Comparison of ENCODE assay signal across 9 mouse cellular contexts in the genomic region with DNA sequence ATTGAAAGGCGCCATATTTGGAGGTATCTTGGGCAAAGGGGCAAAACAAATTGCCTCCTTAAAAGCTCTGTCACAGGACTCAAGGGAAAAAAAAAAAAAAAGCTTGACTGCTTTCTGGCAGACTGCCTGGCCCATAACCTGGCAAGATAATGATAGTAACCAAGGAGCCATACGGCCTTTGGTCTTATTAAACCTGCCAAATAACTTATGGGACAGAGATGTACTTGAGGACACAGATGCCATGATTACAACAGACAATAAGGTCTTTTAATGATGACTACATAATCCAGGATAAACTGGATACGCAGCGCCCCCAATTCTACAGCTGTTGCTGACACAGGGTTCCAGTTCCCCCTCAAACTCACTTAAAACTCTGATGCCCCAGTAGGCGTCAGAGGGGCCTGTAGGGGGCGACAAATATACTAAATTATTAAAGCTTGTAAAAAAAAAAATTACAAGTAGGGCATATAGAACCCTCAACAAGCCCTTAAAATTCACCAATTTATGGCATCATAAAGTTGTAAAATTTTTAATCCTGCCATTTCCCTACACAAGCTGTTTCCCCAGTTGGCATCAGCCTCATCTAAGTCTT. TPM values are rescaled to one million over a fixed set of nuclear protein-coding genes. Genes with fewer than 3 reads are reported as not detected.
A peak's percentile ranks its signal among the peaks of the same experiment; 100 is the strongest.
DNase-seq lines count a peak whose midpoint lies in the region; ATAC-seq and TF ChIP-seq lines count a peak whose summit lies in the region.
"Had no signal": no experiment of that assay in that cellular context is flagged by ENCODE, and none has a peak within 500 bp of the region (broad histone marks: within the 10 kb centered on the region; RNA-seq: fewer than 3 reads in every experiment).

No protein-coding gene starts in this region.

- H3K36me3 ChIP-seq in midbrain, postnatal 0 days (ENCODE audit: insufficient read depth, low read length): no peaks in the 10 kb centered on the region
- H3K36me3 ChIP-seq in midbrain, embryonic 16.5 days (ENCODE audit: control insufficient read depth, insufficient read depth, low read length): no peaks in the 10 kb centered on the region

- no peak overlapping the region for H3K27ac ChIP-seq in midbrain, postnatal 0 days (ENCODE audit: low read depth, low read length)
- H3K27ac ChIP-seq in midbrain, embryonic 16.5 days (ENCODE audit: low read length): no peak overlapping the region
- no peak overlapping the region for H3K27ac ChIP-seq in cerebellum, adult 2 months (ENCODE audit: insufficient read depth, low read length)

- WGBS in midbrain, postnatal 0 days: 51% methylated on average over 6 of the region's 6 CpGs
- WGBS in midbrain, embryonic 16.5 days: 51% methylated on average over 6 of the region's 6 CpGs
- WGBS in cerebellum, adult 2 months: 31% methylated on average over 6 of the region's 6 CpGs

- no peaks in the 10 kb centered on the region for H3K4me1 ChIP-seq in midbrain, postnatal 0 days (ENCODE audit: insufficient read depth, low read length)
- H3K4me1 ChIP-seq in midbrain, embryonic 16.5 days (ENCODE audit: control insufficient read depth, insufficient read depth, low read length): no peaks in the 10 kb centered on the region
- no peaks in the 10 kb centered on the region for H3K4me1 ChIP-seq in cerebellum, adult 2 months (ENCODE audit: control insufficient read depth, insufficient read depth, low read length)
- H3K4me1 ChIP-seq: megakaryocyte, embryonic 14.5 days had no signal

- no peak for TF ChIP-seq POLR2A in cerebellum, adult 2 months (IDR thresholded peaks at IDR 0.05; ENCODE audit: borderline replicate concordance, insufficient read depth, low read length)

- no peaks in the 10 kb centered on the region for H3K27me3 ChIP-seq in midbrain, postnatal 0 days (ENCODE audit: insufficient read depth, low read length)
- no peaks in the 10 kb centered on the region for H3K27me3 ChIP-seq in midbrain, embryonic 16.5 days (ENCODE audit: control insufficient read depth, insufficient read depth, low read depth, low read length)
- H3K27me3 ChIP-seq in cerebellum, adult 2 months (ENCODE audit: control insufficient read depth, insufficient read depth, low read length): no peaks in the 10 kb centered on the region

- 0 out of 2 replicates have a peak, but pooled peaks have one; percentile 7 for TF ChIP-seq CTCF in midbrain, postnatal 0 days (IDR thresholded peaks at IDR 0.05)
- peak; percentile 19; the same call in 1 of the 2 replicates for TF ChIP-seq CTCF in cerebellum, adult 2 months (IDR thresholded peaks at IDR 0.05; ENCODE audit: borderline replicate concordance, insufficient read depth, low read depth, low read length)

- H3K9ac ChIP-seq in midbrain, postnatal 0 days (replicated peaks; ENCODE audit: low read length, poor library complexity, severe bottlenecking): no peak overlapping the region
- no peak overlapping the region for H3K9ac ChIP-seq in midbrain, embryonic 16.5 days (ENCODE audit: low read depth, low read length)

- no peak for ATAC-seq in midbrain, postnatal 0 days (ENCODE audit: low FRiP score)
- ATAC-seq in midbrain, embryonic 16.5 days: no peak
- ATAC-seq in frontal cortex, adult (ENCODE audit: low TSS enrichment): no peak

- H3K4me3 ChIP-seq in midbrain, postnatal 0 days (ENCODE audit: low read depth, low read length): no peak overlapping the region
- no peak overlapping the region for H3K4me3 ChIP-seq in midbrain, embryonic 16.5 days (ENCODE audit: low read depth, low read length)
- no peak overlapping the region for H3K4me3 ChIP-seq in cerebellum, adult 2 months (replicated peaks; ENCODE audit: insufficient read depth, low read depth, low read length)
- H3K4me3 ChIP-seq: megakaryocyte, embryonic 14.5 days had no signal

- no peak overlapping the region for H3K4me2 ChIP-seq in midbrain, postnatal 0 days (ENCODE audit: low read depth, low read length, poor library complexity, severe bottlenecking)
- no peak overlapping the region for H3K4me2 ChIP-seq in midbrain, embryonic 16.5 days (ENCODE audit: low read length)

- H3K9me3 ChIP-seq in midbrain, postnatal 0 days (ENCODE audit: low read length): no peaks in the 10 kb centered on the region; the same call in 1 of the 2 replicates
- no peaks in the 10 kb centered on the region for H3K9me3 ChIP-seq in midbrain, embryonic 16.5 days (replicated peaks; ENCODE audit: control insufficient read depth, low read length, poor library complexity, severe bottlenecking)

- peak; percentile 16 to 75 for DNase-seq in adrenal gland, adult (ENCODE audit: inconsistent age in 2 of 2, low spot score in 1 of 2)
- no peak for DNase-seq in adrenal gland, postnatal 4 days (ENCODE audit: low spot score in 2 of 2)
- peak; percentile 24 for DNase-seq in midbrain, postnatal 0 days (ENCODE audit: low spot score)
- DNase-seq in cerebellum, adult 2 months: peak; percentile 30 to 33
- peak; percentile 1 to 17 for DNase-seq in kidney, adult 8-10 months
- peak; percentile 62 for DNase-seq in retina, embryonic 14.5 days (ENCODE audit: low spot score)

RNA-seq across cellular contexts. Expression of gene Snapc3, which starts 33.5 kb away (rescaled TPM):
- total RNA-seq in adrenal gland, postnatal 4 days (2021): 10 to 100 TPM; 33.4 to 39.2 TPM
- 38.0 and 40.5 TPM in 2 replicates for total RNA-seq in midbrain, postnatal 0 days (2014; rRNA removed)
- 33.3 and 33.9 TPM in 2 replicates for polyA plus RNA-seq in midbrain, postnatal 0 days (2015; fragmentation: Nextera tagmentation; extraction: Ambion mirVana)
- polyA plus RNA-seq in midbrain, embryonic 16.5 days (2015; fragmentation: Nextera tagmentation; extraction: Ambion mirVana): 64.9 and 75.5 TPM in 2 replicates
- 36.6 and 38.0 TPM in 2 replicates for polyA plus RNA-seq in cerebellum, adult 2 months (2012; rRNA removed)

RNA-seq across cellular contexts. Expression of gene Ttc39b, which starts 59.9 kb away (rescaled TPM):
- total RNA-seq in adrenal gland, postnatal 4 days (2021): 10 to 100 TPM; 16.7 to 22.3 TPM
- total RNA-seq in midbrain, postnatal 0 days (2014; rRNA removed): 14.7 and 16.4 TPM in 2 replicates
- polyA plus RNA-seq in midbrain, postnatal 0 days (2015; fragmentation: Nextera tagmentation; extraction: Ambion mirVana): 4.9 and 5.7 TPM in 2 replicates
- polyA plus RNA-seq in midbrain, embryonic 16.5 days (2015; fragmentation: Nextera tagmentation; extraction: Ambion mirVana): 5.9 and 7.1 TPM in 2 replicates
- polyA plus RNA-seq in cerebellum, adult 2 months (2012; rRNA removed): 23.7 and 24.3 TPM in 2 replicates

Comparison
In these comparisons a context has a peak if more than half of its experiments do, and no peak if none do; other contexts are left out.
1. DNase-seq: peak in adrenal gland, adult (2 of 2), midbrain, postnatal 0 days (single experiment), cerebellum, adult 2 months (2 of 2), kidney, adult 8-10 months (2 of 2) and retina, embryonic 14.5 days (single experiment); none in adrenal gland, postnatal 4 days (0 of 2).